Mouse (Mus musculus) urinary bladder, postnatal 25 days (tissue): ENCODE data around the gene Klhl3.
"Not testable (repeated sequence)": the region's sequence is repeated elsewhere in the genome, so short reads cannot be mapped to it uniquely, and the experiment has no call there.

Source experiments
- DNase-seq: peaks from one replicate; pipeline ENCODE4 v3.0.0; 2022; ENCODE audit warnings: low spot score

Klhl3 gene

DNA sequence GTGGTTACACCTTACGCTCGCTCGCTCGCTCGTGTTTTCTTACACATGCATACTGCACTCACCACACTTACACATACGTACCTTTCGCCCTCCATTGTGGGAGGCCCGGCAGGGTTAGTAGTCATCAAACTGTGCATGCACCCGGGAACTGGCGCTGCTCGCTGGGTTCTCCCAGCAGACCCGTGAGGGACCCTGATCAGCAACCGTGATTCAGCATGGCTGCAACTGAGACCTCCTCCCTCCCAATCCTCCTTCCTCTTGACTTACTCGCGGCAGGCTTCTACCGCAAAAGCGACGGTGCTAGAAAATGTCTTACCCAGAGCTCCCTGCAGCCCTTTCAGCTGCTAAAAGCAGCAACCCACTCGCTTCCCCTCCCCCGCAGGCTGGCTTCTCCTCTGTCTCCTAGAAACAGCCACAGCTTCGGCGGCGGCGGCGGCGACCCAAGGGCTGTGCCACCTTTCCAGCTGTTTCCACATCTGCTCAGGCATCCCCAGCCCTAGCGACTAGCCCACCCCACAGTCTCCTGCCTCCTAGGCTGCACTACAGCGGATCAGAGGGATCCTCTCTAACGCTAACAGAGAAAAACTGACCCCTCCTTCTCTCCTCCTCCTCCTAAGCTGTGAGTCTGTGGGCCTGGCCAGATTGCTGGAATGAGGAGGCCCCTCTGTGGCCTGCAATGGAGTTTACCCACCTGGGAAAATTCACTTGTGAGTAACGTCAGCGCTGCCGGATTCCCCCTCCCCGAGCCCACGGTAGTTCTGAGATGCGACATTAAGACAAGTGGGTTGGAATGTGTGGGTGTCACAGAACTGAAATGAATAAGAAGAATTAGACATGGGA is at the start of gene Klhl3:
TSS of gene Klhl3 (minus strand) at position 532 of the 840 bp plus-strand sequence.
- DNase-seq: peak; percentile 39

DNA sequence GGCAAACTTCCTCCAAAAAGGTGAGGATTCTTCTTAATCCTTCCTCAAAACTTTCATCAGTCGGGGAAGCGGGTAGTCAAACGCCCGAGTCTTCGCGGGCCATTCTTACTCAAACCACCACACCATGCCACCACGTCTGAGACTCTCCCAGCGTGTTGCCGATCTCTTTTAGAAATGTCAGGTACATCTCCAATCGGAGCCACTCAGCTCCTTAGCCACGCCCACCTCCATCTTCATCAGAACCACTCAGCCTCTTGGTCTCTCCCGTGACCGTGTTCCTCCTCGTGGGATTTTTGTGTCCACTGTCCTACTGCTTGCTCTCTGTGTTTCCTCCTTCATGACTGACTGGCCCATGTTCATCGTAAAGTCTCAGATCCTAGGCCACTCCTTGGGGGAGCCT is 47.4 kb upstream of the Klhl3 start:
- DNase-seq: no peak

DNA sequence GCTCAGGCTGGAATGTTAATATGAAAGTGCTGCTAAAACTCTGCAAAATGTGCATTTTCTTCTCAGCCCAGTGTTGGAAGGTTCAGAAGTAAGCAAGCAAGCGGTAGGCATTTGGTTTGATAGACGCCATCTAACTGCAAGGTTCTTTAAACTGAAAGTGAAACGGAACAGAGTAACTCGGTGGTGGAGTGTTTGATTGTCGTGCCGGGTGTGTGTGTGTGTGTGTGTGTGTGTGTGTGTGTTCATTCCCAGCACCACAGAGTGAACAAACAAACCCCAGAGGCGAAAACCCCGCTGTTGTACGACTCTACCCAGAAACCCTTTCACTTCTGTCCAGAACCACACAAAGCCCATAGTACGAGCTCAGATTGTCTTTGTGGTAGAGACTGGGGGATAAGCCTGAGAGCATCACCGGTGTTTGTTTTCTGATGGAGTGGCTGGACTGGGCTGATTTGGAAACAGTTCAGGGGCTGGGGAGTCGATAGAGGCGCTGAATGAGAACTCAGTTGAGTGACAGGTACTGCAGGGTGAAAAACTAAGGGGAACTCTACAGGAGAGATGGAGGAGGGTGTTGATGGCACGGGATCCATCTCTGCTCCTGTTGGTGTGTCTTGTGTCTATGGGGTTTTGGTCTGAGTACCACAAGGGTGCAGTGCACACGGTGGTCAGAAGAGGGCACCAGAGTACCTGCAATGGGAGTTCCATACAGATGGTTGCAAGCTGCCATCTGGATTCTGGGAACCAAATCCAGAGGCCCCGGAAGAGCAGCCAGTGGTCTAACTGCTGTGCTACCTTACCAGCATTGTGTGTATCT is 44.9 kb upstream of the Klhl3 start:
- DNase-seq: peak; percentile 82

DNA sequence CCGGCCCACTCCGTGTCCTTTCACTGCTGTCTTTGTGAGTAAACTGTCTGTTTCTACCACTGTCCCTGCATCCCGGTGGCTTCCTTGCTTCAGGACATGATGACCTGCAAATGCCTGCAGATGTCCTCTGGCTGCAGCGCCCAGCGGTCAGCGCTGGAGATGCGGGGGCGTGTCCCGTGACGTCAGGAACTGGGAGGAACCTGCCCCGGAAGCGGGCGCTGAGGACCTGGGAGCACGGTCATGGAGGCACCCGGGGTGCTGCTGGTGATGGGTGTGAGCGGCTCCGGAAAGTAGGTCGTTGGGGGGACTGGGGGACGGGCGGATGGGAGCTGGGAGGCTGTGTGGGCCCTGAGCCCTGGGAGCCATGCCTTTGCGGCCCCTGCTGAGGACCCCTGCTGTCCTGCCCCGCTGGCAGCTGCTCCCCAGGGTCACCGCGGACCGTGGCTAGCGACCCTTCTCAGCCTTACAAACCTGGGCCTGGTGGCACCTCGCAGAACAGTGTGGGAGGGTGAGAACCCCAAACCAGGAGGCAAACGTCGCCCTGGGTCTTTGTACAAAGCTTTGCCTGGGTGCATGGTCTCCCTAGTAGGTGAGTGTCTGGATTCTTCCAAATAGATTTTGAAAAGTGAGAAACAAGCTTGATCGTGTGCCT is 44.2 kb upstream of the Klhl3 start, which contains the start of gene Idnk:
TSS of gene Idnk (plus strand) at position 203 of the 652 bp plus-strand sequence.
- peak; percentile 88 for DNase-seq

DNA sequence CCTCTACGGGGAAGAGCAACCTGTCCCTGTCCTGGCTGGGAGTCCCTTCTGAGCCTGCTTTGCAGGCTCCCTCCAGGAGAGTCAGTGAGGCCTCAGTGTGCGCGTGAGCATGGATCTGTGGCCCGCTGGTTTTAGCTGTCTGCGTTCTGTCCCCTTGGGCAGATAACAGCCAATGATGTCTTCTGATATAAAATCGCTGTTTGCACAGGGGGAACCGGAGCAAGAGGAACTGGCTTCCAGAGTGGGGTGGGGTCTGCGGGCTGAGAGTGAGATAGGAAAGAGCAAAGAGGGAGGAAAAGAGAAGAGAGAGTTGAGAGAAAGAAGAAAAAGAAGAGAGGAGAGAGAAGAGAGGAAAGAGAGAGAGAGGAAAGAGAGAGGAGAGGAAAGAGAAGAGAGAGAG is 43.6 kb upstream of the Klhl3 start:
- DNase-seq: no peak

DNA sequence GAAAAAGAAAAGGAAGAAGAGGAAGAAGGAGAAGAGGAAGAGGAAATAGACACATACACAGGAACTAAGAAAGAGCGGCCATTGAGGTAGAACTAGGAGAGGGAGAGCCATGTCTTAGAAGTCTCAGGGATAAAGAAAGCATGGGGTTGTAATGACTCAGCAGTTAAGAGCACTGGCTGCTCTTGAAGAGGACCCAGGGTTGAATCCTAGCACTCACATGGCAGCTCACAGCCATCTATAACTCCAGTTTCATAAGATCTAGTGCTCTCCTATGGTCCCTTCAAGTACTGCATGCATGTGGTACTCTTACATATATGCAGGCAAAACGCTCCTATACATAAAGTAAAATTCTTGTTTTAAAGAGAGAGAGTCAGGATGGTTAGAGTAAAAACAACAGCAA is 42.6 kb upstream of the Klhl3 start:
- DNase-seq: no peak

DNA sequence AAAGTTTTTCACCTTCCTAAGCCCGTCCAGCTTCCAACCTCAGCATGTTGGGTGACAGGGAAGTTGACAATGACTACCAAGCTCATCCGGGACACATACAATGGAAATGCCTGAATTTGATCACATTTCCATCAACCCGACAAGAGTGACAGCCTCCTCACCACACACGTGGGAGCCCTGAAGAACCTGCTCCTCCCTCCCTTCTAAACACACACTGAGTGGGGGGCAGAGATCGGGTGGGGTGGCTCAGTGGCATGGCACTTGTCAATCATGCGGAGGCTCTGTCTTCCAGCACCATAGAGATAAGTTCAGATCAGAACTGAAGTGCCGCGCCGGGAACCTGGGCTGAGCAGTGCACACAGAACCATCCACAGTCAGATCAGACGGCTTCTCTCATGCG is 37.0 kb upstream of the Klhl3 start:
- DNase-seq: no peak

DNA sequence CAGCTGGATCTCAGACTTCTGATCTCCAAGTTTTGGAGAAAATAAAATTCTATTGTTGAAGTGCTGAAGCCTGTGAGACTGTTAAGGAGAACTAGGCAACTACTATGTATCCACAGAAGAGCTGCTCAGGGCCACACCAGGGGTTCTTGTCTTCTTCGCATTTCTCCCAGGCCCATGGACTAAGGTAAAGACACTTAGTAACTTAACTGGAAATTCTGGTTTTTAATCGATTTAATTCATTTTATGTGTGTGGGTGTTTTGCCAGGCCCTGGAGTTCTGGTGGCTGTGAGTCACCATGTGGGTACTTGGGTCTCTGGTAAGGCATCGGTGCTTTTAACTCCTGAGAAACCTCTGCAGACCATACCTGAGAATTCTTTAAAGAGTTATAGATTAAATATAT is 36.2 kb upstream of the Klhl3 start:
- DNase-seq: no peak

DNA sequence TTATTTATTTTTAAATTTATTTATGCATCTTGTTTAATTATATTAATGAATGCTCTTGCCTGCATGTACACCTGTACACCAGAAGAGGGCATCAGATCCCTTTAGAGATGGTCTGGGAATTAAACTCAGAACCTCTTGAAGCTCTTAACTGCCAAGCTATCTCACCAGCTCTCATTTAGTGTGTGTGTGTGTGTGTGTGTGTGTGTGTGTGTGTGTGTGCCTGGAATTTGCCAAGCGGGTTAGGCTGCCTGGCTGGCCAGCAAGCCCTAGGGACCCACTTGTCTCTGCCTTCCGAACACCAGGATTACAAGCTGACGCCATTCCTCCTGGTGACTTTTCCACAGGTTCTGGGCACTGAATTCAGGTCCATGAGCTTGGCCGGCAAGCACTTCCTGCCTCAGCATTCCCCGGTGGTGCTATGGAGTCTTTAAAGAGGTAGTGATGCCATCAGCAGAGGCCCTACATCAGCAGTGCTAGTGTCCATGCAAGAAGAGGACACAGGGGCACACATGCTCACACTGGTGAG is 35.7 kb upstream of the Klhl3 start:
- DNase-seq: no peak

DNA sequence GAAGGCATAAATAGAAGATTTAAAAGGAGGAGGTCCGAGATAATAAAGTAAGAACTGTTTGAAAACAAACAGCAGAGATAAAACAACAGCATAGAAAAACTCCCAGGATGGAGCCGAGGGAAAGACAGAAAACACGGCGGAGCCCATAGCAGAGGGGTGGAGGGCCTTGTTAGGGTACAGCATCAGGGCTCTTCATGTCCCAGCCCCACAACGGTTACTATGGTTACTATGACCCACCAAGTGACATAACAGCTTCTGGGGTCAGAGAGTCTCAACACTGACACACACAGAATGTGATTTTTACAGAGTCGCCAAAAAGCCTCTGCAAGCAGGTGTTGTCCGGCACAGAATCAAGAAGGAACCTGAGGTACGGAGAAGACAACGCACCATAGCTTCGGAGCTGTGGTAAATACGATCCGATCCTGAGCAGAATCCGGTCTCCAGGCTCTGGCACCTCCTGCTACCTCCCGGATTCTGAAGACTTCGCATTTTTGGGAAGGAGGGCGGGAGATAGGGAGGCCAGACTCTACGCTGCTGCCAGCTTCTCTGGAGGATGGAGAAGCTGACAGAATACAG is 35.0 kb upstream of the Klhl3 start:
- peak; percentile 27 for DNase-seq

DNA sequence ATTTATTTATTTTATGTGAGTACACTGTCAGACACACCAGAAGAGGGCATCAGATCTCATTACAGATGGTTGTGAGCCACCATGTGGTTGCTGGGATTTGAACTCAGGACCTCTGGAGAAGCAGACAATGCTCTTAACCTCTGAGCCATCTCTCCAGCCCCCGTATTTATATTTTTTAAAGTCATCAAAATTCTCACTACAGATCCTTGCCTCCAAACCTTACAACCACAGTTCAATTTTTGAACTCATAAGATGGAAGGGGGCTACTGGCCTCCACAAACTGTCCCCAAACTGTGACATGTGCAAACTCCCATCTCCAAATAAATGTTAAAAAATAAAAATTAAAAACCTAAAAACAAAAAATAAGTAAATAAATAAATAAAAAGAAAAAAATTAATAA is 34.4 kb upstream of the Klhl3 start:
- no peak for DNase-seq

DNA sequence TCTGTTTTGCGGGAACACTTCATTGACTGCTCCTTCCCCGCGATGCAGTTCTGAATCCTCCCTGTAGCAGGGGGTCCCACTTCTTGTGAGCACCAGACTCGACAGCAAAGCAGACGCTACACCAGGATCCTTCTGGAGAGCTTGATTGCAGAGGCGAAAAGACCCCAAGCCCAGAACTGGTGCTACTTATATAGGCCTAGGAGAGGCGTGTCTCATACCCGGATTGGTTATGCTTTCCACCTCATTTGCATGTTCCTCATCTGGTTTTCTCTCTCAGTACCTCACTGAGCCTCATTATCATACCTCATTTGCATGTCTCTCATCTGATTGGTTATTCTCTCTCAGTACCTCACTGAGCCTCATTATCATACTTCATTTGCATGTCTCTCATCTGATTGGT is 33.2 kb upstream of the Klhl3 start:
- not testable (repeated sequence) for DNase-seq

DNA sequence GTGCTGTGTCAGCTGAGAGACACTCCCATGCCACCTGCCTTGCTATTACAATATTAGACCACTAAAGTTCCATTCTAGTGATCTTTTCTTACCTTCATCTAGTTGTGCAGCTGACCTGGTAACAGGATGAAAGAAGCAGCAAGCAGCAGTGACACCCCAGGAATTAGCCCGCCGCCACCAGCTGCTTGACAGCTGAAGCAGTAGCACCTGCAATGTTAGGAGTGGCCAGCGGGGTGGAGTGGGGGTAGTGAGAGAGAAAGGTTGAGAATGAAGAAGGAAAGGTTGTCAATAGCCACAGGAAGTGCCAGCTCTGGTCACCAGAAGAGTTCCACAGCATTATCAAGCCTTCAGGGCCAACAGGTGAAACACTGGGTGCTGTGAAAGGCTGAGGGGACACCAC is 18.3 kb upstream of the Klhl3 start:
- no peak for DNase-seq

DNA sequence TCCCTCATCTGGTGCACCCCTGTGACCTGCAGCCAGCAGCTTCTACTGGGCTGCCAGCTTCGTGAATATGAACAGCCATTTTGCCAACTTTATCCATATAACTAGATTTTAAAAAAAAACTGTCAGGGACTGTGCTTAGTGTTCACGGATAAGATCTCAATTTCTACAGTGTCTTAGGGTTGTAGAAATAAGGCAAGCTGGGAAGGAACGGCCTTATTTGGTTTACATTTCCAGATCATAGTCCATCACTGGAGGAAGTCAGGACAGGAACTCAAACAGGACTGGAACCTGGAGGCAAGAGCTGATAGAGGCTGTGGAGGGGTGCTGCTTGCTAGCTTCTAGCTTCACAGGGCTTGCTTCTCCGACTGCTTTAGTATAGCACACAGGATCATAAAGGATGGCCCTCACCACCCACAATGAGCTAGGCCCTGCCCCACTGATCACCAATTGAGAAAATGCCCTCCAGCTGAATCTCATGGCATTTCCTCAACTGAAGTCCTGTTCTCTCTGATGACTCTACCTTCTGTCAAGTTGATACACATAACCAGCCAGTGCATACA is 16.4 kb upstream of the Klhl3 start:
- DNase-seq: no peak

DNA sequence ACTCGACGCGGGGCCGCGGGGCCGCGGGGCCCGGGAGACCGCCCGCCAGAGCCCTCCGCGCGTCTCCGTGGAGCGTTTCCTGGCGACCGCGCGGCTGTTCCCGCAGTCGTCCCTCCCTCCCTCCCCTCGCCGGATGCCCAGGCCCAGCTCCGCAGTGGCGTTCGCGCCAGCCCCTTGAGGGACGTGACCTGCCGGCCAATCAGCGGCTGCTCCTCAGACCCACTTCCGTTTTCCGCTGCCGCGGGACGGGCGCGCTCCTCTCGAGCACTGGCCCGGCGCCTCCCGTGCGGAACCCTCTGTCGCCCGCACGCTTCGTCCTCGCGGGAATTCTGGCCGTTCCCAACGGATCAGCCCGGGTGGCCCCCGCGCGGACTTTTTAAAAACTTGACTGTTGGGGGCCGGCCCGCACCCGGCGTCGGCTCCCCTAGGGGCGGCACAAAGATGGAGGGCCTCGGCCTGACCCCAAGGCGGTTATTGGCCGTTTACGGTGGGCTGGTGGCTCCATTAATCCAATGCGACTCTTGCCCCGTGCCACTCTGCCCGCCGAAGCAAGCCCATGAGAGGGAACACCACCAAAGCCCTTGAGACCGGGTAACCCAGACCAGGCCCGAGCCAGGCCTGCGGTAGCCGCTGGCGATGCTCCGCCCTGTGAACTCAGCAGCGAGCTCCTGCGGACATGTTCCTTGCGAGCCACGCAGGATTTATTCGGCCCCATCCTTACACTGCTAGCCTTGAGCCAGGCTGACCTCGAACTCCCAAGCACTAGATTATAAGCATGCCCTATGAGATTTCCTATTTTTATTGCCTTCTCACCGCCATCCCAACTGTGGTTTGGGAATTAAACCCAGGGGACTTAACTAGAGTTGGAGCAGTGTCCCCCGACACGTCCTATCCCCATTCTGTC is 15.6 kb upstream of the Klhl3 start:
- DNase-seq: peak; percentile 94

DNA sequence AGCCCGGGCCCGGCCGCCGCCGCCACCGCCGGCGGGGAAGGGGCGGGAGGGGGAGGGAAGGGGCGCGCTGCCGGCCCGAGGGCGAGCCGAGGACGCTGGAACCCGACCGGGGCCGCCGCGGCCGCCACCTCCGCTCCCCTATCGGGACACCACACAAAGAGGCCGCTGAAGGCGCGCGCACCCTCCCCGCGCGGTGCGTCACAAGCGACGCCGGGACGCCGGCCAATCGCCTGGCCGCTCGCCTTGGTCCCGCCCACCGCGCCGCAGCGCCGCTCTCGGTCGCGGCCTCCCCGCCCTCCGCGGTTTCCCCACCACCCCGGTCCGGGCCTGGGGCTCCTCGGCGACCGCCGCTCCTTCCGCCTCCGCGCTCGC is 15.0 kb upstream of the Klhl3 start, which contains the start of gene Hnrnpa0:
TSS of gene Hnrnpa0 (minus strand) at position 161 of the 372 bp plus-strand sequence.
- DNase-seq: peak; percentile 96

DNA sequence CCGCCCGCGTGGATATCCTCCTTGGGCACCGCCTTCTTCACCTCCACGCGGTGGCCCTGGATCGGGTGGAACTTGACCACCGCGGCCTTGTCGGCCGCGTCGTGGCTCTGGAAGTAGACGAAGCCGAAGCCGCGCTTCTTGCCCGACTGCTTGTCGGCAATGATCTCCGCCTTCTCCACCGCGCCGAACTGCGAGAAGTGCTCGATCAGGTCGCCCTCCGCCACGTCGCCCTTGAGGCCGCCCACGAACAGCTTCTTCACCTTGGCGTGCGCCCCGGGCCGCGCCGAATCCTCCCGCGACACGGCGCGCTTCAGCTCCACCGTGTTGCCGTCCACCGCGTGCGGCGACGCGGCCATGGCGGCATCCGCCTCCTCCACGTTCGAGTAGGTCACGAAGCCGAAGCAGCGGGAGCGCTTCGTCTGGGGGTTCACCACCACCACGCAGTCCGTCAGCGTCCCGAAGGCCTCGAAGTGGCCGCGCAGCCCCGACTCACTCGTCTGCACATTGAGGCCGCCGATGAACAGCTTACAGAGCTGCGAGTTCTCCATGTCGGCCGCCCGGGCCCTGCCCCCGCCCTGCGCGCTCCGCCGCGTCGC is 14.5 kb upstream of the Klhl3 start:
- peak; percentile 62 for DNase-seq

DNA sequence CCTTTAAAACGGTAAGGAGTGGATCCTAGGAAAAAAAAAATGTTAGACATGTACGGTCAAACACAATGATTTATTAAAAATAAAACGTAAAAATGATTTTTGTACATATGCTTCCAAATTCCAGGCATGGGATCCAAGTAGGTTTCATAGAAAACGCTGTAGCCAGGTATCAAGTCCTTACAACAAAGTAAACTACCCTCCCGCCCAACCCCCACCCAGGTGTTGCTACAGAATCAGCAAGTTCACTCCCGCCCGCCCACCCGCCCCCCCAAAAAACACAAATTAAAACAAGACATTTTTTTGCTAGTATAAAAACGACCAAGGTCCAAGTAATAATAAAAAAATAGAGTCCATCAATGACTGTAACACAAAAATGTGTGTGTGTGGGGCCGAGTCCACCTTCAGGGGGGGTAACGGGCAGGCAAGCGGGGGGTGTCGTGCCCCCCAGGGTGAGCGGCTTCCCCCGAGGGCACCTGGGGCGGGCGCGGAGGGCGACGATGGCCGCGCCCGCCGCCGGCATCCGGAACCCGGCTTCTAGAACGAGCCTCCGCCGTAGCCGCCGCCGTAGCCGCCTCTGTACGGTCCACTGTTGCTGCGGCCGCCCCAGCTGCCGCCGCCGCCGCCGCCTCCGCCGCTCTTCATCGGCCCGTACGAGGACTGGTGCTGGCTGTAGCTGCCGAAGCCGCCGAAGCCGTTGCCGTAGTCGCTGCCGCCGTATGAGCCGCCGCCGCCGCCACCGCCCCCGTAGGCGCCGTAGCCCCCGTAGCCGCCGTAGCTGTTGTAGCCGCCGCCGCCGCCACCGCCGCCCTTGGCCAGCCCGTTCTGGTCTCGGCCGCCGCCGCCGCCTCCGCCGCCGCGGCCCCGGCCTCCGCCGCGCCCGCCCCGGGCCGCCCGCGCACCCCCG is 13.7 kb upstream of the Klhl3 start:
- peak; percentile 30 for DNase-seq

DNA sequence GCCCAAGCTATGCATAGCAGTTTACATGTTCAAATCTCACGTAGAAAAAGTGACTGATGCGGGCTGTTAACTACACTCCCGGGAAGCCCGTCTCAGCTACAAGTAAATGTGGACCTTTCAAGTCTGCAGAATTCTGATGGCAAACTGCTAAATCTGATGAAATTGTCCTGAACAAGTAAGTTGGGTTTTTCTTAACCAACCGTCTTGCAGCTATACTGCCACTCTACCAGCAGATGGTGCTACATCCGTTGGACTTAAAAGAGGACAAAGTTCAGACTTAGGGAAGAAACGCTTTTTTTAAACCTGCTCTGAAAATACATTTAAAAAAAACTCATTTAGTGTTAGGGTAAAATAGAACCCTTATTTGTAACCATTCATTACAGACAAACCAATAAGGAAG is 12.7 kb upstream of the Klhl3 start:
- DNase-seq: no peak
